8 mouse cellular contexts compared by ENCODE assay signal in the genomic region with DNA sequence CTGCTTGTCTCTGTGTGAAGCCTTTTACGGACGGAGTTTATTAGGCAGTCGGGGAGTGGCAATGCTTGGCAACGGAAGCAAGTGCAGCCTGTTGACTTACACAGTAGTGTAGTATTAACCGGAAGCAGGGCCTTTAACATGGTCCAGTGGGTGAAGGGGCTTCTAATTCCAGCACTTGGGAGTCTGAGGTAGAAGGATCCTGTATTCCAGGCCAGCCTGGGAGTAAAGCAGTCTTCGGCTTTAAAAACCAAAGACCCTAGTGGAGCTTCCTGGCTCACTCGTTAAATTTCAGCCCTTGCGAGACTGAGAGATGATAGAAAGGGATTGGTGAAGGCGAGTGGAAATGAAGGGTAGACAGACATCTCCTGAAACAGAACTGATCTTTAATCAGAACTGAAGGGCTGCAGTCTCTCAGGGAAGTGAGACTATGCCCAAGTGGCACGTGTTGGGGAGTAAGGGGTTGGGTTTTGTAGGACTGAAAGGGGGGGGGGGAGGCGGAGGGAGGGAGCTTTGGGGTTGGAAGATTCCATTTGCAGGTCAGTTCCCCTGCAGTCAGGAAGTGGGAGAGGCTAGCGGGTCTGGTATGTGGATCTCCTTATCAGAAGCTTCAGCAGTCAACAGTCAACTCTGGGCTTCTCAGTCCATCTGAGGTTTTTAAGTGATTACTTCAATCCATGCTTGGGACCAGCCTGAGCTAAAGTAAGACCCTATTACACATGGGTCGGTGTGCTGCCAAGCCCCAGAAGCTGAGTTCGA. TPM values are rescaled to one million over a fixed set of nuclear protein-coding genes. Genes with fewer than 3 reads are reported as not detected.
A peak's percentile ranks its signal among the peaks of the same experiment; 100 is the strongest.
DNase-seq lines count a peak whose midpoint lies in the region; ATAC-seq and TF ChIP-seq lines count a peak whose summit lies in the region.

No protein-coding gene starts in this region.

- 23% methylated on average over 13 of the region's 14 CpGs for WGBS in intestine, embryonic 16.5 days
- whole genome bisulfite sequencing in limb, embryonic 15.5 days = 19% methylated on average over 13 of the region's 14 CpGs
- WGBS in midbrain, embryonic 14.5 days = 37% methylated on average over 13 of the region's 14 CpGs

- H3K36me3 ChIP-seq in intestine, embryonic 16.5 days (ENCODE audit: control insufficient read depth, insufficient read depth, low read length) = no peaks in the 10 kb centered on the region
- no peaks in the 10 kb centered on the region for H3K36me3 ChIP-seq in limb, embryonic 15.5 days
- no peaks in the 10 kb centered on the region for H3K36me3 ChIP-seq in midbrain, embryonic 14.5 days (ENCODE audit: control insufficient read depth, insufficient read depth, low read length)

- H3K4me2 ChIP-seq in intestine, embryonic 16.5 days (ENCODE audit: low read depth, low read length) = peak overlapping the region; percentile 87
- peak overlapping the region; percentile 72 for H3K4me2 ChIP-seq in limb, embryonic 15.5 days
- H3K4me2 ChIP-seq in midbrain, embryonic 14.5 days (ENCODE audit: low read length) = peak overlapping the region; percentile 69

- H3K9ac ChIP-seq in intestine, embryonic 16.5 days (ENCODE audit: low read depth, low read length) = peak overlapping the region; percentile 63
- H3K9ac ChIP-seq in limb, embryonic 15.5 days = no peak overlapping the region
- peak overlapping the region; percentile 98 for H3K9ac ChIP-seq in midbrain, embryonic 14.5 days (replicated peaks; ENCODE audit: low read length)

- no peak for TF ChIP-seq CTCF in left cerebral cortex, adult 2 months (IDR thresholded peaks at IDR 0.05)

- peak overlapping the region; percentile 85 for H3K27ac ChIP-seq in left cerebral cortex, adult 2 months
- peak overlapping the region; percentile 86 for H3K27ac ChIP-seq in intestine, embryonic 16.5 days (ENCODE audit: low read length)
- H3K27ac ChIP-seq in limb, embryonic 15.5 days = peak overlapping the region; percentile 98
- peak overlapping the region; percentile 96 for H3K27ac ChIP-seq in midbrain, embryonic 14.5 days (replicated peaks; ENCODE audit: low read depth, low read length)

- peak; percentile 57 for ATAC-seq in intestine, embryonic 16.5 days
- no peak for ATAC-seq in limb, embryonic 15.5 days (ENCODE audit: insufficient number of reproducible peaks, low FRiP score, low TSS enrichment, low read depth)
- ATAC-seq in midbrain, embryonic 14.5 days (ENCODE audit: low FRiP score, low TSS enrichment) = no peak; the same call in 1 of the 2 replicates

- peak overlapping the region; percentile 90 for H3K4me3 ChIP-seq in left cerebral cortex, adult 2 months
- H3K4me3 ChIP-seq in intestine, embryonic 16.5 days (ENCODE audit: low read length) = peak overlapping the region; percentile 92
- H3K4me3 ChIP-seq in limb, embryonic 15.5 days = peak overlapping the region; percentile 83
- H3K4me3 ChIP-seq in midbrain, embryonic 14.5 days (replicated peaks; ENCODE audit: low read depth, low read length) = peak overlapping the region; percentile 91

- H3K27me3 ChIP-seq in intestine, embryonic 16.5 days (replicated peaks; ENCODE audit: control insufficient read depth, insufficient read depth, low read length) = no peaks in the 10 kb centered on the region
- no peaks in the 10 kb centered on the region; the same call in 1 of the 2 replicates for H3K27me3 ChIP-seq in limb, embryonic 15.5 days
- H3K27me3 ChIP-seq in midbrain, embryonic 14.5 days (ENCODE audit: control insufficient read depth, insufficient read depth, low read length) = no peaks in the 10 kb centered on the region

- peaks cover 15% of the 10 kb centered on the region for H3K4me1 ChIP-seq in intestine, embryonic 16.5 days (ENCODE audit: control insufficient read depth, insufficient read depth, low read length)
- H3K4me1 ChIP-seq in limb, embryonic 15.5 days = peaks cover 12% of the 10 kb centered on the region
- peaks cover 8% of the 10 kb centered on the region for H3K4me1 ChIP-seq in midbrain, embryonic 14.5 days (ENCODE audit: control insufficient read depth, insufficient read depth, low read length)

- H3K9me3 ChIP-seq in intestine, embryonic 16.5 days (ENCODE audit: control insufficient read depth, low read length) = no peaks in the 10 kb centered on the region
- no peaks in the 10 kb centered on the region for H3K9me3 ChIP-seq in limb, embryonic 15.5 days
- no peaks in the 10 kb centered on the region for H3K9me3 ChIP-seq in midbrain, embryonic 14.5 days (ENCODE audit: control insufficient read depth, low read length)

- peak in 1 of 2 experiments; percentile 13 for DNase-seq in left cerebral cortex, adult 2 months (ENCODE audit: extremely low spot score in 1 of 2, low spot score in 2 of 2)
- no peak for DNase-seq in left cerebral cortex, adult 18-20 months (ENCODE audit: low spot score in 2 of 2)
- peak; percentile 65 for DNase-seq in cerebellum, adult 9-10 months
- DNase-seq in forelimb bud, embryonic 11.5 days (ENCODE audit: low read depth, low spot score) = peak; percentile 34
- DNase-seq in midbrain, embryonic 14.5 days = peak; percentile 58
- DNase-seq in telencephalon, adult 2 months (ENCODE audit: low read depth, low spot score) = peak; percentile 45

- intact Hi-C loops in left cerebral cortex, adult 2 months (cut with DNase I) = loop anchor here (2.0 to 10.0 kb wide), 7 partner anchors 127 to 554 kb away; a partner anchor contains a TSS

RNA-seq across cellular contexts. Expression of a gene that starts 1.0 kb away (rescaled TPM):
- 10 to 100 TPM; 12.2 to 13.1 TPM for total RNA-seq in left cerebral cortex, adult 2 months (2021)
- 10 to 100 TPM; 14.2 to 15.9 TPM for total RNA-seq in left cerebral cortex, adult 18-20 months (2021)
- 70.8 and 72.0 TPM in 2 replicates for polyA plus RNA-seq in intestine, embryonic 16.5 days (2015; fragmentation: Nextera tagmentation; extraction: Ambion mirVana)
- polyA plus RNA-seq in limb, embryonic 15.5 days (2015; fragmentation: Nextera tagmentation; extraction: Ambion mirVana) = 48.2 and 51.2 TPM in 2 replicates
- 17.0 and 19.0 TPM in 2 replicates for polyA plus RNA-seq in midbrain, embryonic 14.5 days (2014; fragmentation: Nextera tagmentation; extraction: Ambion mirVana)

RNA-seq across cellular contexts. Expression of a gene that starts 51.6 kb away (rescaled TPM):
- under 1 TPM; 0.61 to 0.72 TPM for total RNA-seq in left cerebral cortex, adult 2 months (2021)
- total RNA-seq in left cerebral cortex, adult 18-20 months (2021) = under 1 TPM; 0.16 to 0.70 TPM
- polyA plus RNA-seq in intestine, embryonic 16.5 days (2015; fragmentation: Nextera tagmentation; extraction: Ambion mirVana) = 0.34 and 0.36 TPM in 2 replicates
- polyA plus RNA-seq in limb, embryonic 15.5 days (2015; fragmentation: Nextera tagmentation; extraction: Ambion mirVana) = 9.6 and 17.0 TPM in 2 replicates
- 0.18 and 0.23 TPM in 2 replicates for polyA plus RNA-seq in midbrain, embryonic 14.5 days (2014; fragmentation: Nextera tagmentation; extraction: Ambion mirVana)

RNA-seq across cellular contexts. Expression of a gene that starts 52.1 kb away (rescaled TPM):
- total RNA-seq in left cerebral cortex, adult 2 months (2021) = not detected
- not detected for total RNA-seq in left cerebral cortex, adult 18-20 months (2021)
- not detected in 2 replicates for polyA plus RNA-seq in intestine, embryonic 16.5 days (2015; fragmentation: Nextera tagmentation; extraction: Ambion mirVana)
- polyA plus RNA-seq in limb, embryonic 15.5 days (2015; fragmentation: Nextera tagmentation; extraction: Ambion mirVana) = not detected in 2 replicates
- not detected in 2 replicates for polyA plus RNA-seq in midbrain, embryonic 14.5 days (2014; fragmentation: Nextera tagmentation; extraction: Ambion mirVana)

Comparison
In these comparisons a context has a peak if more than half of its experiments do, and no peak if none do; other contexts are left out.
1. DNase-seq: peak in cerebellum, adult 9-10 months (single experiment), forelimb bud, embryonic 11.5 days (single experiment), midbrain, embryonic 14.5 days (single experiment) and telencephalon, adult 2 months (single experiment); none in left cerebral cortex, adult 18-20 months (0 of 2).
2. Peak in every context shown above with its lines, with median percentiles within 50 percentile points of each other: H3K27ac ChIP-seq, H3K4me3 ChIP-seq and H3K4me2 ChIP-seq.